13 mouse cellular contexts compared by ENCODE assay signal in genomic region chr5:129163416-129163815, GRCm38 (mm10).
DNase-seq lines count a peak whose midpoint lies in the region; ATAC-seq and TF ChIP-seq lines count a peak whose summit lies in the region.
"Had no signal": no experiment of that assay in that cellular context is flagged by ENCODE, and none has a peak within 500 bp of the region (broad histone marks: within the 10 kb centered on the region; RNA-seq: fewer than 3 reads in every experiment).

No protein-coding gene starts in this region.

- H3K36me3 ChIP-seq in hindbrain, embryonic 10.5 days = no peaks in the 10 kb centered on the region
- H3K36me3 ChIP-seq in hindbrain, embryonic 14.5 days (replicated peaks; ENCODE audit: control insufficient read depth, insufficient read depth) = no peaks in the 10 kb centered on the region
- no peaks in the 10 kb centered on the region for H3K36me3 ChIP-seq in lung, embryonic 15.5 days
- no peaks in the 10 kb centered on the region for H3K36me3 ChIP-seq in stomach, embryonic 14.5 days (ENCODE audit: control insufficient read depth, insufficient read depth, low read length)
- no peaks in the 10 kb centered on the region for H3K36me3 ChIP-seq in embryonic facial prominence, embryonic 10.5 days (replicated peaks)
- H3K36me3 ChIP-seq: forebrain, embryonic 12.5 days; liver, embryonic 12.5 days had no signal

- H3K9ac ChIP-seq in hindbrain, embryonic 14.5 days = no peak overlapping the region
- H3K9ac ChIP-seq in lung, embryonic 15.5 days = no peak overlapping the region
- no peak overlapping the region for H3K9ac ChIP-seq in stomach, embryonic 14.5 days (replicated peaks; ENCODE audit: low read depth, low read length)
- H3K9ac ChIP-seq: forebrain, embryonic 12.5 days; liver, embryonic 12.5 days had no signal

- H3K4me3 ChIP-seq in hindbrain, embryonic 10.5 days = no peak overlapping the region
- H3K4me3 ChIP-seq in hindbrain, embryonic 14.5 days (replicated peaks; ENCODE audit: low read length) = no peak overlapping the region
- no peak overlapping the region for H3K4me3 ChIP-seq in lung, embryonic 15.5 days
- H3K4me3 ChIP-seq in lung, adult 2 months (replicated peaks; ENCODE audit: extremely low read depth, low read depth, low read length) = no peak overlapping the region
- no peak overlapping the region for H3K4me3 ChIP-seq in stomach, embryonic 14.5 days (ENCODE audit: low read depth, low read length)
- H3K4me3 ChIP-seq in embryonic facial prominence, embryonic 10.5 days = no peak overlapping the region
- H3K4me3 ChIP-seq: forebrain, embryonic 12.5 days; left cerebral cortex, adult 2 months; liver, embryonic 12.5 days had no signal

- H3K27ac ChIP-seq in hindbrain, embryonic 10.5 days = peak overlapping the region; percentile 23; the same call in 1 of the 2 replicates
- H3K27ac ChIP-seq in hindbrain, embryonic 14.5 days = no peak overlapping the region
- peak overlapping the region; percentile 66 for H3K27ac ChIP-seq in lung, embryonic 15.5 days
- H3K27ac ChIP-seq in stomach, embryonic 14.5 days (ENCODE audit: low read length) = peak overlapping the region; percentile 79; the same call in 1 of the 2 replicates
- no peak overlapping the region for H3K27ac ChIP-seq in embryonic facial prominence, embryonic 10.5 days (replicated peaks)
- H3K27ac ChIP-seq: forebrain, embryonic 12.5 days; left cerebral cortex, adult 2 months; liver, embryonic 12.5 days had no signal

- H3K4me2 ChIP-seq in hindbrain, embryonic 14.5 days (replicated peaks) = no peak overlapping the region
- H3K4me2 ChIP-seq in lung, embryonic 15.5 days = no peak overlapping the region
- H3K4me2 ChIP-seq in stomach, embryonic 14.5 days (replicated peaks; ENCODE audit: low read depth, low read length) = no peak overlapping the region
- H3K4me2 ChIP-seq: forebrain, embryonic 12.5 days; liver, embryonic 12.5 days had no signal

- no peak for ATAC-seq in hindbrain, embryonic 14.5 days (ENCODE audit: low FRiP score)
- no peak for ATAC-seq in lung, embryonic 15.5 days (ENCODE audit: borderline replicate concordance, extremely low read depth, low FRiP score, low TSS enrichment)
- ATAC-seq in stomach, embryonic 14.5 days (ENCODE audit: insufficient number of reproducible peaks, insufficient read depth, low FRiP score, low read depth) = no peak
- ATAC-seq: liver, embryonic 12.5 days; midbrain, embryonic 16.5 days had no signal

- 79% methylated on average over 8 of the region's 8 CpGs for WGBS in hindbrain, embryonic 10.5 days
- WGBS in hindbrain, embryonic 14.5 days = 53% methylated on average over 8 of the region's 8 CpGs
- WGBS in lung, embryonic 15.5 days = 81% methylated on average over 8 of the region's 8 CpGs
- 77% methylated on average over 8 of the region's 8 CpGs for WGBS in lung, adult 2 months
- WGBS in stomach, embryonic 14.5 days = 79% methylated on average over 8 of the region's 8 CpGs
- WGBS in embryonic facial prominence, embryonic 10.5 days = 81% methylated on average over 8 of the region's 8 CpGs

- H3K9me3 ChIP-seq in hindbrain, embryonic 10.5 days = no peaks in the 10 kb centered on the region
- no peaks in the 10 kb centered on the region for H3K9me3 ChIP-seq in hindbrain, embryonic 14.5 days (ENCODE audit: control insufficient read depth, low read length)
- H3K9me3 ChIP-seq in lung, embryonic 15.5 days = no peaks in the 10 kb centered on the region
- H3K9me3 ChIP-seq in stomach, embryonic 14.5 days (ENCODE audit: control insufficient read depth, low read depth, low read length) = no peaks in the 10 kb centered on the region
- no peaks in the 10 kb centered on the region for H3K9me3 ChIP-seq in embryonic facial prominence, embryonic 10.5 days
- H3K9me3 ChIP-seq: forebrain, embryonic 12.5 days; liver, embryonic 12.5 days had no signal

- no peak for TF ChIP-seq CTCF in lung, adult 2 months (IDR thresholded peaks at IDR 0.05; ENCODE audit: insufficient read depth, low read length)

- DNase-seq in hindbrain, embryonic 10.5 days (ENCODE audit: low spot score) = no peak
- DNase-seq in hindbrain, embryonic 14.5 days (ENCODE audit: low spot score) = no peak
- DNase-seq in lung, adult 2 months = no peak
- peak; percentile 52 for DNase-seq in brain, adult 2 months (ENCODE audit: low read depth, low spot score)
- no peak for DNase-seq in retina, postnatal 1 day
- no peak for DNase-seq in embryonic facial prominence, embryonic 10.5 days (ENCODE audit: low spot score)
- DNase-seq: cerebellum, adult 8-10 months had no signal

- no peaks in the 10 kb centered on the region for H3K27me3 ChIP-seq in hindbrain, embryonic 10.5 days (ENCODE audit: insufficient read depth, poor library complexity, severe bottlenecking)
- no peaks in the 10 kb centered on the region for H3K27me3 ChIP-seq in hindbrain, embryonic 14.5 days (ENCODE audit: control insufficient read depth, insufficient read depth, low read length)
- H3K27me3 ChIP-seq in lung, embryonic 15.5 days = no peaks in the 10 kb centered on the region
- no peaks in the 10 kb centered on the region for H3K27me3 ChIP-seq in stomach, embryonic 14.5 days (ENCODE audit: control insufficient read depth, insufficient read depth, low read length)
- no peaks in the 10 kb centered on the region for H3K27me3 ChIP-seq in embryonic facial prominence, embryonic 10.5 days (replicated peaks; ENCODE audit: low read depth, poor library complexity, severe bottlenecking)
- H3K27me3 ChIP-seq: forebrain, embryonic 12.5 days; liver, embryonic 12.5 days had no signal

- peaks cover 31% of the 10 kb centered on the region; the same call in 1 of the 2 replicates for H3K4me1 ChIP-seq in hindbrain, embryonic 10.5 days (replicated peaks)
- H3K4me1 ChIP-seq in hindbrain, embryonic 14.5 days (replicated peaks; ENCODE audit: control insufficient read depth, insufficient read depth, low read length) = no peaks in the 10 kb centered on the region
- peaks cover 29% of the 10 kb centered on the region for H3K4me1 ChIP-seq in lung, embryonic 15.5 days
- H3K4me1 ChIP-seq in lung, adult 2 months (ENCODE audit: control insufficient read depth, insufficient read depth, low read length) = 0 out of 2 replicates have a peak, but pooled peaks cover 4% of the 10 kb centered on the region
- peaks cover 19% of the 10 kb centered on the region for H3K4me1 ChIP-seq in stomach, embryonic 14.5 days (ENCODE audit: control insufficient read depth, insufficient read depth, low read length)
- H3K4me1 ChIP-seq in embryonic facial prominence, embryonic 10.5 days = peaks cover 23% of the 10 kb centered on the region
- H3K4me1 ChIP-seq: liver, embryonic 12.5 days had no signal

- TF ChIP-seq POLR2A in lung, adult 2 months (IDR thresholded peaks at IDR 0.05; ENCODE audit: borderline replicate concordance, extremely low read depth, low read depth, low read length) = no peak

Comparison
In these comparisons a context has a peak if more than half of its experiments do, and no peak if none do; other contexts are left out.
1. H3K27ac ChIP-seq: peak in hindbrain, embryonic 10.5 days (single experiment), lung, embryonic 15.5 days (single experiment) and stomach, embryonic 14.5 days (single experiment); none in hindbrain, embryonic 14.5 days (single experiment) and embryonic facial prominence, embryonic 10.5 days (single experiment).